Mouse (Mus musculus): ENCODE measurements at regions not wholly inside any gene's neighbourhood (a gene's known extent, or its start where the extent isn't known, plus 50 kb on each side); places are given as distances from the start of the nearest gene placed in this dataset.

DNA sequence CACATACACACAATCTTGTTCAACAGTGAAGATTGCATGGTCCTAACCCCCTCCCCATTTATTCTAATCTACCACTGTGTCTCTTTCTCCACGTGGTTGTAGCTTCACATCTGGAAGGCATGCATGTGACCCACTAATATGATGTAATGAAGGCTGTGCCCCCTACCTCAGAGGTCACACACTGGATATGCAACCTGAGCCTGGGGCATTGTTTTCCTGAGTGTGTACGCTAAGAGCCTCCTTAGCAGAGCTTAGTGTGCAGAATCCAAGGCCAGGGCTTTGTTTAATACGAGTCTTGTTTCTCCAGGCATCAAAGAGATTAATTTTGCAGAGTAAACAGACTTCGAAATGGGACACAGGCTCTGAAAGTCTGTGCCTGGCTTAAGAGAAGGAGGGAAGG lies 68.0 kb upstream of the Tnrc6c start:
- TF ChIP-seq CTCF (IDR thresholded peaks at IDR 0.05; ENCODE audit: extremely low read depth, insufficient read depth, insufficient read length, insufficient replicate concordance), result no peak
- no peak for TF ChIP-seq POLR2A (IDR thresholded peaks at IDR 0.05; ENCODE audit: low read depth, low read length)

All from spleen, adult 2 months (tissue).